In genomic region chr3:89147101-89147978, GRCm38 (mm10) we compare ENCODE assay signal across 9 mouse cellular contexts. TPM values are rescaled to one million over a fixed set of nuclear protein-coding genes. Genes with fewer than 3 reads are reported as not detected.
DNase-seq lines count a peak whose midpoint lies in the region; ATAC-seq lines count a peak whose summit lies in the region.
"Had no signal": no experiment of that assay in that cellular context is flagged by ENCODE, and none has a peak within 500 bp of the region (broad histone marks: within the 10 kb centered on the region; RNA-seq: fewer than 3 reads in every experiment).

No protein-coding gene starts in this region.

- peak overlapping the region; percentile 27 for H3K4me3 ChIP-seq in heart, embryonic 11.5 days (ENCODE audit: low read depth, low read length)
- peak overlapping the region; percentile 31 for H3K4me3 ChIP-seq in embryonic facial prominence, embryonic 14.5 days (ENCODE audit: low read depth, low read length)

- H3K9ac ChIP-seq in heart, embryonic 11.5 days (ENCODE audit: low read depth, low read length), result no peak overlapping the region
- peak overlapping the region; percentile 51; the same call in 1 of the 2 replicates for H3K9ac ChIP-seq in embryonic facial prominence, embryonic 14.5 days (ENCODE audit: low read depth, low read length)

- no peaks in the 10 kb centered on the region for H3K9me3 ChIP-seq in heart, embryonic 11.5 days (replicated peaks; ENCODE audit: control insufficient read depth, low read length)
- H3K9me3 ChIP-seq in embryonic facial prominence, embryonic 14.5 days (ENCODE audit: control insufficient read depth, low read length), result no peaks in the 10 kb centered on the region

- H3K36me3 ChIP-seq in heart, embryonic 11.5 days (ENCODE audit: control insufficient read depth, insufficient read depth, low read length), result no peaks in the 10 kb centered on the region
- H3K36me3 ChIP-seq in embryonic facial prominence, embryonic 14.5 days (ENCODE audit: control insufficient read depth, insufficient read depth, low read length), result no peaks in the 10 kb centered on the region

- peaks cover 6% of the 10 kb centered on the region for H3K4me1 ChIP-seq in heart, embryonic 11.5 days (ENCODE audit: control insufficient read depth, insufficient read depth, low read length)
- H3K4me1 ChIP-seq in embryonic facial prominence, embryonic 14.5 days (ENCODE audit: control insufficient read depth, insufficient read depth, low read length), result peaks cover 5% of the 10 kb centered on the region; the same call in 1 of the 2 replicates

- H3K4me2 ChIP-seq in heart, embryonic 11.5 days, result peak overlapping the region; percentile 59
- H3K4me2 ChIP-seq in embryonic facial prominence, embryonic 14.5 days (ENCODE audit: low read depth, low read length), result peak overlapping the region; percentile 57

- intact Hi-C loops in left cerebral cortex, postnatal 4 days (cut with DNase I), result no loop called here

- 20% methylated on average over 26 of the region's 26 CpGs for WGBS in heart, embryonic 11.5 days (ENCODE audit: insufficient replicate concordance)
- 24% methylated on average over 23 of the region's 26 CpGs for WGBS in embryonic facial prominence, embryonic 14.5 days

- H3K27me3 ChIP-seq in heart, embryonic 11.5 days (ENCODE audit: control insufficient read depth, insufficient read depth, low read length), result peaks cover 62% of the 10 kb centered on the region
- peaks cover 31% of the 10 kb centered on the region; the same call in 1 of the 2 replicates for H3K27me3 ChIP-seq in embryonic facial prominence, embryonic 14.5 days (replicated peaks; ENCODE audit: control insufficient read depth, insufficient read depth, low read length)

- H3K27ac ChIP-seq in heart, embryonic 11.5 days (ENCODE audit: low read depth, low read length), result no peak overlapping the region
- no peak overlapping the region for H3K27ac ChIP-seq in embryonic facial prominence, embryonic 14.5 days (replicated peaks; ENCODE audit: low read depth, low read length)
- H3K27ac ChIP-seq: macrophage had no signal

- ATAC-seq in heart, embryonic 11.5 days (replicated peaks; ENCODE audit: insufficient number of reproducible peaks, low FRiP score, low TSS enrichment), result peak; percentile 83
- ATAC-seq in embryonic facial prominence, embryonic 14.5 days (ENCODE audit: low read depth), result peak; percentile 85

- no peak for DNase-seq in heart, adult 9 months (ENCODE audit: low spot score in 2 of 2)
- DNase-seq in embryonic facial prominence, embryonic 14.5 days (ENCODE audit: low spot score), result no peak
- DNase-seq in kidney, postnatal 10 days, result peak; percentile 72
- DNase-seq in lung, postnatal 4 days, result peak; percentile 28 to 45
- DNase-seq in thymus, postnatal 0 days (ENCODE audit: low spot score), result no peak
- no peak for DNase-seq in retina, postnatal 1 day
- DNase-seq in left cerebral cortex, postnatal 4 days, result no peak

RNA-seq across cellular contexts. Expression of gene Pklr, which starts 11.4 kb away (rescaled TPM):
- 5.9 and 8.7 TPM in 2 replicates for polyA plus RNA-seq in heart, embryonic 11.5 days (2014; fragmentation: Nextera tagmentation; extraction: Ambion mirVana)
- polyA plus RNA-seq in embryonic facial prominence, embryonic 14.5 days (2014; fragmentation: Nextera tagmentation; extraction: Ambion mirVana), result 0.30 TPM in 1 of 2 replicates, not detected in the other
- not detected in 2 replicates for polyA plus RNA-seq in thymus, postnatal 0 days (2015; fragmentation: Nextera tagmentation; extraction: Ambion mirVana)
- under 1 TPM; 0.14 to 0.66 TPM for total RNA-seq in left cerebral cortex, postnatal 4 days (2021)
- polyA plus RNA-seq: macrophage had no signal

RNA-seq across cellular contexts. Expression of gene Hcn3, which starts 12.7 kb away (rescaled TPM):
- 0.13 and 0.58 TPM in 2 replicates for polyA plus RNA-seq in heart, embryonic 11.5 days (2014; fragmentation: Nextera tagmentation; extraction: Ambion mirVana)
- 1.4 and 2.8 TPM in 2 replicates for polyA plus RNA-seq in embryonic facial prominence, embryonic 14.5 days (2014; fragmentation: Nextera tagmentation; extraction: Ambion mirVana)
- 1.4 and 1.9 TPM in 2 replicates for polyA plus RNA-seq in thymus, postnatal 0 days (2015; fragmentation: Nextera tagmentation; extraction: Ambion mirVana)
- total RNA-seq in left cerebral cortex, postnatal 4 days (2021), result 10 to 100 TPM; 68.6 to 73.1 TPM

RNA-seq across cellular contexts. Expression of gene Clk2, which starts 17.3 kb away (rescaled TPM):
- 18.7 and 20.1 TPM in 2 replicates for polyA plus RNA-seq in heart, embryonic 11.5 days (2014; fragmentation: Nextera tagmentation; extraction: Ambion mirVana)
- 22.4 and 23.9 TPM in 2 replicates for polyA plus RNA-seq in embryonic facial prominence, embryonic 14.5 days (2014; fragmentation: Nextera tagmentation; extraction: Ambion mirVana)
- 18.1 and 22.3 TPM in 2 replicates for polyA plus RNA-seq in thymus, postnatal 0 days (2015; fragmentation: Nextera tagmentation; extraction: Ambion mirVana)
- total RNA-seq in left cerebral cortex, postnatal 4 days (2021), result 10 to 100 TPM; 53.8 to 56.6 TPM

RNA-seq across cellular contexts. Expression of gene Scamp3, which starts 29.9 kb away (rescaled TPM):
- 82.8 and 88.3 TPM in 2 replicates for polyA plus RNA-seq in heart, embryonic 11.5 days (2014; fragmentation: Nextera tagmentation; extraction: Ambion mirVana)
- polyA plus RNA-seq in embryonic facial prominence, embryonic 14.5 days (2014; fragmentation: Nextera tagmentation; extraction: Ambion mirVana), result 93.4 and 96.9 TPM in 2 replicates
- polyA plus RNA-seq in thymus, postnatal 0 days (2015; fragmentation: Nextera tagmentation; extraction: Ambion mirVana), result 130 and 131 TPM in 2 replicates
- total RNA-seq in left cerebral cortex, postnatal 4 days (2021), result 10 to 100 TPM; 85.3 to 89.7 TPM

RNA-seq across cellular contexts. Expression of gene Fam189b, which starts 35.6 kb away (rescaled TPM):
- 11.9 and 13.7 TPM in 2 replicates for polyA plus RNA-seq in heart, embryonic 11.5 days (2014; fragmentation: Nextera tagmentation; extraction: Ambion mirVana)
- polyA plus RNA-seq in embryonic facial prominence, embryonic 14.5 days (2014; fragmentation: Nextera tagmentation; extraction: Ambion mirVana), result 27.9 and 33.9 TPM in 2 replicates
- 71.2 and 80.1 TPM in 2 replicates for polyA plus RNA-seq in thymus, postnatal 0 days (2015; fragmentation: Nextera tagmentation; extraction: Ambion mirVana)
- total RNA-seq in left cerebral cortex, postnatal 4 days (2021), result 10 to 100 TPM; 51.4 to 56.2 TPM

Comparison
In these comparisons a context has a peak if more than half of its experiments do, and no peak if none do; other contexts are left out.
1. DNase-seq: peak in kidney, postnatal 10 days (single experiment) and lung, postnatal 4 days (2 of 2); none in heart, adult 9 months (0 of 2), embryonic facial prominence, embryonic 14.5 days (single experiment), thymus, postnatal 0 days (single experiment), retina, postnatal 1 day (single experiment) and left cerebral cortex, postnatal 4 days (single experiment).